Mouse (Mus musculus) layer of hippocampus, postnatal 36 days (tissue): ENCODE data around the gene Agrp. TPM values are rescaled to one million over a fixed set of nuclear protein-coding genes. Genes with fewer than 3 reads are reported as not detected.
"Not testable (repeated sequence)": the region's sequence is repeated elsewhere in the genome, so short reads cannot be mapped to it uniquely, and the experiment has no call there.

Experiments
- DNase-seq, 2 experiments: peaks; one replicate each; pipeline ENCODE4 v3.0.0; 2022
- total RNA-seq, 2 experiments: library from RNA; stranded (reverse); gene quantifications; 2 replicates each; pipeline ENCODE4 v1.2.3; 2021

The Agrp gene
- total RNA-seq, 2 experiments from 2014 or later = not detected

GRCm38 (mm10) chr8:105622421-105622920 is 14.7 kb downstream of the Agrp start:
- peak; percentile 90 to 92 for DNase-seq

- DNase-seq = no peak
These were observed 15.4 kb downstream of the Agrp start for GRCm38 (mm10) chr8:105621841-105622240.

GRCm38 (mm10) chr8:105620946-105621720 is 16.1 kb downstream of the Agrp start:
- no peak for DNase-seq

GRCm38 (mm10) chr8:105620211-105620610 is 17.0 kb downstream of the Agrp start:
- DNase-seq = no peak

- no peak for DNase-seq
These were observed 18.2 kb downstream of the Agrp start for GRCm38 (mm10) chr8:105618892-105619591.

GRCm38 (mm10) chr8:105618279-105618634 is 18.9 kb downstream of the Agrp start:
- no peak for DNase-seq

- no peak for DNase-seq
These were observed 19.5 kb downstream of the Agrp start for GRCm38 (mm10) chr8:105617451-105618278.

- peak; percentile 56 to 68 for DNase-seq
These were observed 21.3 kb downstream of the Agrp start for GRCm38 (mm10) chr8:105615942-105616341.

GRCm38 (mm10) chr8:105613830-105614511 is 23.2 kb downstream of the Agrp start:
- DNase-seq = no peak

- DNase-seq = peak in 1 of 2 experiments; percentile 37
These were observed 24.2 kb downstream of the Agrp start for GRCm38 (mm10) chr8:105613037-105613436.

GRCm38 (mm10) chr8:105611836-105612235 is 25.4 kb downstream of the Agrp start:
- DNase-seq = no peak

- DNase-seq = no peak
These were observed 27.4 kb downstream of the Agrp start for GRCm38 (mm10) chr8:105609771-105610170.

GRCm38 (mm10) chr8:105609355-105609754 is 27.8 kb downstream of the Agrp start:
- DNase-seq = no peak

- no peak for DNase-seq
These were observed 29.5 kb downstream of the Agrp start for GRCm38 (mm10) chr8:105607684-105608083.

- DNase-seq = no peak
These were observed 30.1 kb downstream of the Agrp start for GRCm38 (mm10) chr8:105607062-105607461.

GRCm38 (mm10) chr8:105606189-105607023 is 30.8 kb downstream of the Agrp start:
- DNase-seq = peak; percentile 85

- peak in 1 of 2 experiments; percentile 42 for DNase-seq
These were observed 31.6 kb downstream of the Agrp start for GRCm38 (mm10) chr8:105605491-105606188.

- peak; percentile 76 to 81 for DNase-seq
These were observed 32.3 kb downstream of the Agrp start, which contains the start of gene Ripor1 for GRCm38 (mm10) chr8:105604804-105605381. Gene Ripor1, plus strand, starts transcription at chr8:105605255.

GRCm38 (mm10) chr8:105602540-105602939 is 34.7 kb downstream of the Agrp start:
- DNase-seq = not testable (repeated sequence)

GRCm38 (mm10) chr8:105601301-105601700 is 35.9 kb downstream of the Agrp start:
- DNase-seq = no peak
